Mouse (Mus musculus) adrenal gland, postnatal 36 days (tissue): Measurements from ENCODE around the gene Pitpnm1. TPM values are rescaled to one million over a fixed set of nuclear protein-coding genes. Genes with fewer than 3 reads are reported as not detected.

ENCODE experiments used
- DNase-seq, 2 experiments: peaks; one replicate each; pipeline ENCODE4 v3.0.0; 2021; ENCODE audit warnings: mixed read lengths in 1 of 2
- total RNA-seq, 2 experiments: library from RNA; stranded (reverse); gene quantifications; 2 replicates each; pipeline ENCODE4 v1.2.3; 2021

Pitpnm1 gene
- total RNA-seq, 2 experiments from 2014 or later: 59.7 to 158 TPM

DNA sequence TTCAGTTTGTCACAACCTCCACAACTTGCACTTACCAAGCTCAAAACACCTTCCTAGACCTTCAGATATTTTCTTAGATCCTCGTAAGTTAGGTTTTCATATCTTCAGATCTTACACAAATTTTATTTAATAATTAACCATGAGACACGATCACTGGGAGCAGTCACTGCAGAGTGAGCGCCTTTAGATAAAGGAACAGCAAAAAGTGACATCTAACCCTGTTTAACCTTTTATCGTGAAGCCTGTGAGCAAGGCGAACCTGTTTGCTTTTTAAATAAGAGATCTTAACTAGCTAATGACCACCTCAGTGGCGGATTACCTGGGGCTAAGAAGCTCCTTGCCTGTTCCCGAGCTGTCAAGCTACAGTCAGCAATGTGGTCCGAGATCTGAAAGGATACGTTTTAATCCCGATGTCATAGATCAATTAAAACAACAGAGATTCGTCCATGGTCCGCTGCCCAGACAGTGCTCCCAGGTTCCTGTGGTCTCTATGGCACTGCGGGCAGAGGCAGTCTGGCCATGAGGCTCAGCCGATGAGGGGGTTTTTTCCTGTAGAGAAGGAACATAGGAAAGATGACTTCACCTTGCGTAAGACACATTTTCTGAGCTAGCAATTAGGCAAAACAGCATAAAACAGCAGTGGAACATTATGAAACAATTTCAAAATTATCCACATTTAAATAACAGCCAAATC is 30.9 kb upstream of the Pitpnm1 start:
- DNase-seq: no peak

DNA sequence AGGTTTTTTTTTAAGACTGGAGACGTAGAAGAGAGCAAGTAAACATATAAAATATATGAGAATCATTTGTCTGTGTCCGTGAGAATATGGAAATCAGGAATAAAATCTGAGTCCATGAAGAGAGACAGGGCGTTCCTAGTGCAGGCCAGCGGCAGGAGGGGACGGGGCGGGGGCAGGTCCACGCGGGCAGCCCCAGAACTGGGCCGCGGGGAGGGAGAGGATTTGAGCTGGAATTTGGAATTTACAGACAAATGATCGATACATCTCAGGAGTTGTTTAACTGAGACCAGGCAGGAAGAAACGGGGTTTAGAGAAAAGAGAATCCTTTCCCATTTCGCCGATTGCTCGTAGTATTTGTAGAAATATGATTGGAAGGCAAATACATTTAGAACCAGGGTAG is 29.5 kb upstream of the Pitpnm1 start:
- DNase-seq: no peak

DNA sequence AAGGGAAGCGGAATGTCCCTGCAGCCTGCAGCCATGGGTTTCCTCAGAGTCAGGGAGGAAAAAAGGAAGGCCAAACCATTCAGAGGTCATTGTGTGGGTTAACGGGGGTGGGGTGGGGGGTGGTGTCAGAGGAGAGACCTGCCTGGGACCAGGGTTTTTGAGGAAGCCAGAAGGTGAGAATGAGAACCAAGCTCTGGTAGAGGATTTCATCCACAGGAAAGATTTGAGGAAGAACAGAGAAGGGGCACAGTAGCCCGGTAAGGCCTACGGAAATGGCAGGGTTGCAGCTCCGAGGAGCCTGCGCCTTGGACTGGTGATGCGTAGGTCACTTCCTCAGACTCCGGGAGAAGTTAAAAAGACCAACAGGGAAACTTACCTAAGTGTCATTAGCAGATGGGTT is 29.0 kb upstream of the Pitpnm1 start:
- no peak for DNase-seq

DNA sequence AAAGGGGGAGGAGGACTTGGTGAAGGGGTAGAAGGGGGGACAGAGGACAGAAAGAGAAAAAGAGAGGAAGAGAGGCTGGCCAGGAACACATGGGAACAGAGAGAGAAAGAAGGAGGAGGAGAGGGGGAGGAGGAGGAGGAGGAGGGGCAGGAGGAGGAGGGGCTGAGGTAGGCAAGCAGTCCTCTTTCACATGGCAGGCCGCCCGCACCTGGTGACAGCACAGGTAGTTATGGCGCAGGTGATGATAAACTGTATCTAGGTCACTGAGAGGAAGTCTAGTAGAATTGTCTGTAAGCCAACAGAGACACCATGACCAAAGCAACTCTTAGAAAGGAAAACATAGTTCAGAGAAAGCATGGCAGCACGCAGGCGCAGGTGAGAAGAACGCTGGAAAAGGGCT is 28.4 kb upstream of the Pitpnm1 start:
- DNase-seq: no peak

GRCm38 (mm10) chr19:4072706-4073424 is 26.9 kb upstream of the Pitpnm1 start:
- no peak for DNase-seq

DNA sequence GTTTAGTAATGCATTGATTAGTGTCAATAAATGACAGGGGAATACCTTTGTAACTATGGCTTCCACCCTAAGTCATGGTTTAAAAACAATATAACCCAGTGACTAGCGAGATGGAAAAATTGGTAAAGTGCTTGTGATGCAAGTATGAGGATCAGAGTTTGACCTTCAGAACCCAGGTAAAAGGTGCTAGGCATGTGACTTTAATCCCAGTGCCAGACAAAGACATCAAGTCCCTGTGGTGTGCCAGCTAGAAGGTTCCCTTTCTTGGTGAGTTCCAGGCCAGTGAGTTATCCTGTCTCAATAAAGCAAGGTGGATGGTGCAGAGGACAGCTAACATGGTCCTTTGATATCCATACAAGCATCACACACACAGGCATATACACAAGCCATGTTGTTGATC is 24.3 kb upstream of the Pitpnm1 start:
- no peak for DNase-seq

- no peak for DNase-seq
Measured at GRCm38 (mm10) chr19:4079594-4079993, 20.2 kb upstream of the Pitpnm1 start.

DNA sequence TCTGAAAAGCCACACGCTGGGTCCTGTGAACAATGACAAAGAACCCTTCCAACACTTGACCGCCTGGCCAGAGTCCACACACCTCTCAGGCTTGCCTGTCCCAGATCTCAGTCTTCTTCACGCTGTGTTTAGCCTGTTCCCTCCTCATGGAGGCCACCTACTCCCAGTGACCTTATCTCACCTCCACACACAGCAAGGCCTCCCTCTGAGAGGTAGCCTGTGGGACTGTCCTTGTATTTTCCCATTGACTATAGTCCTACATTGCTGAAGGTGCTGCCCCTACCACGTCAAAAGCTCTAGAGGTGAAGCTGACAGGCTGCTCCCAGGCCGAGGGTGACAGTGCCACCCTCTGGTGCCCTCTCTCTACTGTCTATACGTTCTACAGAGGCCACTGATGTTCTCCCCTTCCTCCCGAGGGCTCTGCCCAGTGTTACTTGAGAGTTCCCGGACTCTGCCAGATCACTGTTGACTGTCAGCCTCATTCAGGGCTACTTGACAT is 19.2 kb upstream of the Pitpnm1 start:
- no peak for DNase-seq

- no peak for DNase-seq
Measured at GRCm38 (mm10) chr19:4081394-4081793, 18.4 kb upstream of the Pitpnm1 start, which contains the start of gene Cabp2. Gene Cabp2, plus strand, starts transcription at chr19:4081578.

- DNase-seq: no peak
Measured at GRCm38 (mm10) chr19:4082219-4082965, 17.4 kb upstream of the Pitpnm1 start.

DNA sequence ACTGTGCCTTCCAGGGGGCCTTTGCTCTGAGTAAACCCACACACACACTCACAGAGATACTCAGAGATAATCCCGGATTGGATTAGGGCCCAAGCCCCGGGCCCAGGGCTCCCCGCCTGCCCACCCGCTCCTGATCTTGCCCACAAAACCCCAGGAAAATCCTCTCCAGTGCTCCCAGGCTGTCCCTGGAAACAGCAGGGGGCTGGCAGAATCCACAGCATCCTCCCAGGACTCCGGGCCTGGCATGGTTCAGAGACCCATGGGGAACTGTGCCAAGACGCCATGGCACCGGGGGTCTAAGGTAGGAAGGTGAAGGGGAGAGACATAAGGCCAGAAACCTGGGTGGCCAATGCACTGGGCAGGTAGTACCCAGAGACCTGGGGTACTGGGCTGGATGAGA is 16.5 kb upstream of the Pitpnm1 start:
- DNase-seq: no peak

DNA sequence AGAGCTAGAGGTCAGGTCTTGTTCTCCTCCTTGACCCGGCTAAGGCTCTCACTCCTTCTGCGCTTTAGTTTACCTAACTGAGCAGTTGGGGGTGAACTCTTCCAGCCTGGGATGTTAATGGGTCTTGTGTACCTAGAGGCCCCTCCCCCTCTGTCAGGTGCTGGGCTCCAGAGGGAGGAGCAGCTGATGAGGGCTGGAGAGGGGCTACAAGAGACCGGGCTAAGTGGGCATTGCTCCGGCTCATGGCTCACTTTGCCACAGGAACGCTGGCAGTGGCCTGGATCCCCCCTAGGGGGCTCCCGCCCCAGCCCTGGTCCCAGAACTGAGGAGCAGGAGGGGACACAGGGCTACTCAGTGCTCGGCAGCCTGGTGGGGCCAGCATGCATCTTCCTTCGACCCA is 16.0 kb upstream of the Pitpnm1 start:
- DNase-seq: no peak

DNA sequence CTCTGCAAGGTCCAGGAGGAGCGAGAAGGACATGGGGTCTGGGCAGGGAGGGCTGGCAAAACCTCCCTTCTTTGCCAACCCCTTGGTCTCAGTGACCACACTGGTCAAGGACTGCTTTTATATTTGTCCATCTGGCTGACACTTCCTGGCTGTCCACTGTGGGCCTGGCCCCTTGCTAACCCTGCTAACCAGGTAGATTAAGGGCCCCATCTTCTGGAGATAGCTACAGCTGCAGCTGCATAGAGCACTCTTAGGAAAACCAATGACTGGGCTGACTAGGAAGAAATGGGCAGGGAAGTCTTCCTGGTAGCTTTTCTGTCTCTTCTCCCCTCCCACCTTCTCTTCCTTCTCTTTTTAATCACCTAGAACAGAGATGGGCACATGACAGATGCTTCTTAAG is 14.8 kb upstream of the Pitpnm1 start:
- DNase-seq: no peak

- DNase-seq: no peak
Measured at GRCm38 (mm10) chr19:4086156-4086555, 13.6 kb upstream of the Pitpnm1 start.

DNA sequence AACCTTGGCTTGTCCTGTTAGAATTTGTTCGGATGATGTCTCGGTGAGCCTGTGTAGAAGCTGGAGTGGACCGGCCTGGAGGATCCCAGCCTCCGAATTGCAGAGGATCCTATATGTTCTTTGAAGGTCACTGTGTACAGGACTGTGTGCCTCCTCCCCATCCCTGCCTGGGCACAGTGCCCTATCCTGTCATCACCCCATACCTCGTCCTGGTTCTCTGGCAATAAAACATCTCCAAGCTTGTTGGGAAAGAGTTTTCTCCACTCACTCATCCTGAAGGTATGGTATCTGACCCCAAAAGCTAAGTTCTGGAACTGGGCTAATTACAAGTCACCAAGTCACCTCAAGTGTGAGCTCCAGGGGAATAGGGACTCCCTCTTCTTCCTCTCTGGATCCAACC is 12.7 kb upstream of the Pitpnm1 start:
- no peak for DNase-seq

- DNase-seq: no peak
Measured at GRCm38 (mm10) chr19:4088146-4088545, 11.7 kb upstream of the Pitpnm1 start.

- no peak for DNase-seq
Measured at GRCm38 (mm10) chr19:4089128-4089527, 10.7 kb upstream of the Pitpnm1 start.

DNA sequence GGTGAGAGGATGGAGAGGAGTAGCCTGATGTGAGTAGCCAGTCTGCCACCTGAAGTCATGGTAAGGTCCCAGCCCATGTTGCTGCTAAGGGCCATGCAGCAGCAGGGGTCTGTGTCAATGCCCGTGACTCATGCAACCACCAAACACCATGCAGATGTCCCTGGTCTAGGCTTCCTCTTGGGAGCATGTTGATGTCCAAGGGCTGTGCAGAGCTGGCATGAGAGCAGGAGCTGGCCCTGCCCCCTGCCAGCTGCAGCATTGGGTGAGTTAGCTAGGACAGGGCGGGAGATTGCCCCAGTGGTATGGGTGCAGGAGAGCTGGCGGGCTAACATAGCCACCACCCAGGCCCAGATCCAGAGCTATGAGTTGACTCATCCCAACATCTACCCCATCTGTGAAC is 9.4 kb upstream of the Pitpnm1 start:
- DNase-seq: no peak

DNA sequence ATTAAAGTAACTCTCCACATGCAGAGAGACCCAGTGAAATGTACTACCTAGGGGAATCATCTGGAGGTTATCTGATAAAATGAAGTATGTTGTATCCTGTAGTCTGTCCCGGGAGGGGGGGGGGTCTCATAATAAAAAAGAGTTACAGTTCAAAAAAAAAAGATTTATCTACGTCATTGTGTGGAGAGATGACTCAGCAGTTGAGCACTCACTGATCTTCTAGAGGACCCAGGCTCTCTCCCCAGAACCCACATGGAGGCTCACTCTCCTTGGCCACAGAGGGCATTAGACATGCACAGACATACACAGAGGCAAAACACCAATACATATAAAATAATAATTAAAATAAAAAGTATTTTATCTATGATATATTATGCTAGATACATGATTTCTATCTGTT is 8.4 kb upstream of the Pitpnm1 start:
- DNase-seq: no peak

GRCm38 (mm10) chr19:4092750-4093149 is 7.0 kb upstream of the Pitpnm1 start:
- no peak for DNase-seq

GRCm38 (mm10) chr19:4093772-4094171 is 6.0 kb upstream of the Pitpnm1 start:
- DNase-seq: no peak

DNA sequence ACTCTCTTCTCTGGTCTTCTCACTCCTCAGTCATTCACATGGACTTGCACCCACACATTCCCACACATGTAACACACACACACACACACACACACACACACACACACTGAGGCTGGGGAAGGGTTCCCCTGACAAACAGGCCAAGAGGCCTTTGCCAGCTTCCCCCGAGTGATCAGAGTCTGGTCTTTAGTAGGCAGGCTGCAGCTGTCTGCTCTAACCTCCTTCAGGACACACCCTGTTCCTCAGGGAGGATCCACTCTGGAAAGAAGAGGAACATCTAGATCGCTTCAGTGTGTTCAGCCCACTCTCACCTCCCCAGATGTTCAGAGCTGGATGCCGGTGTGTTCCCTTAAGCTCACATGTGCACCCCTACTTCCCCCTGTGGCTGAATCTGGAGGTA is 5.5 kb upstream of the Pitpnm1 start:
- no peak for DNase-seq

DNA sequence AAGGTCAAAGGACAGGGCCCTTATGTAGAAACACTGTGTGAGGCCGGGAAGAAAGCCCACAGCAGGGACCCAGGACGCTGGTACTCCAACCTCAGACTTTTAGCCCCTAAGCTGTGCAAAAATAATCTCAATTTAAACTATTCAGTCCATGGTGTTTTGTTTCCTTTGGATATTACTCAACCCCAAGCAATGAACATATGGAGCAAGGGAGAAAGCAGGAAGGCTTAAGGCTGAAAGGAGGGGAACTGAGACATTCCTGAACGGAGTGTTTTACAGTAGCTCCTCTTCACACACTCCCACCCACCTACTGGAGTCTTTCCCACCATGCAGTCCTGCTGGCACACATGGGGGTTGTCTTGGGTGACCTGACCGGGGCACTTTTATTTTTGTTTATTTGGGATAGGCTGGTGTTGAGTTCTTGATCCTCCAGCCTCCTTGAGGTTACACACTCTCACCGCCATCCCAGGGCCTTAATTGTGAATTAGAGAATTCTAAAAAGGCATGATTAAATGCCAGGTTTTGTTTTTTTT is 5.0 kb upstream of the Pitpnm1 start:
- no peak for DNase-seq
